22 mouse cellular contexts compared by ENCODE assay signal in genomic region chr14:45021551-45021950, GRCm38 (mm10).
"Had no signal": no experiment of that assay in that cellular context is flagged by ENCODE, and none has a peak within 500 bp of the region (broad histone marks: within the 10 kb centered on the region; RNA-seq: fewer than 3 reads in every experiment).

No protein-coding gene starts in this region.

- ATAC-seq: hindbrain, embryonic 16.5 days; hindbrain, postnatal 0 days; inflammation-experienced regulatory T-cells, adult 6 months; intestine, embryonic 15.5 days; intestine, embryonic 16.5 days; intestine, postnatal 0 days had no signal

- DNase-seq: heart, postnatal 10 days; heart, postnatal 14 days; heart, postnatal 36 days; heart, postnatal 4 days; kidney, adult 11 months; kidney, adult 18-20 months; kidney, adult 2 months; kidney, adult 8-10 months; kidney, adult 9 months; kidney, postnatal 10 days; kidney, postnatal 14 days; kidney, postnatal 25 days; kidney, postnatal 36 days; kidney, postnatal 4 days; layer of hippocampus, adult 9-11 months; layer of hippocampus, postnatal 36 days had no signal
